Mouse (Mus musculus): ENCODE data around the gene Rps6ka3. TPM values are rescaled to one million over a fixed set of nuclear protein-coding genes. Genes with fewer than 3 reads are reported as not detected.
A peak's percentile ranks its signal among the peaks of the same experiment; 100 is the strongest.

Rps6ka3 gene
- 4.6 and 4.8 TPM in 2 replicates for polyA plus RNA-seq (2015; fragmentation: Nextera tagmentation; extraction: Ambion mirVana)

- H3K4me1 ChIP-seq, result no peaks in the 10 kb centered on the region
- H3K36me3 ChIP-seq, result no peaks in the 10 kb centered on the region
- H3K4me2 ChIP-seq (replicated peaks), result no peak within 1 kb of the TSS
- no peak within 1 kb of the TSS for H3K27ac ChIP-seq
- ATAC-seq (ENCODE audit: low FRiP score, low read depth), result no peak
- WGBS, result 92% methylated on average over 4 of the region's 4 CpGs
- H3K4me3 ChIP-seq, result no peak within 1 kb of the TSS
- H3K9ac ChIP-seq, result no peak within 1 kb of the TSS
- H3K27me3 ChIP-seq, result peaks cover 8% of the 10 kb centered on the region; the same call in 1 of the 2 replicates
- H3K9me3 ChIP-seq, result no peaks in the 10 kb centered on the region
Measured at GRCm38 (mm10) chrX:159210007-159210406, at the start of gene Rps6ka3. Gene Rps6ka3, plus strand, starts transcription at chrX:159210307.

- H3K4me3 ChIP-seq, result no peak overlapping the region
- H3K36me3 ChIP-seq, result no peaks in the 10 kb centered on the region
- H3K4me1 ChIP-seq, result no peaks in the 10 kb centered on the region
- H3K27ac ChIP-seq, result no peak overlapping the region
- H3K9ac ChIP-seq, result no peak overlapping the region
- WGBS, result 84% methylated on average over 2 of the region's 2 CpGs
- H3K9me3 ChIP-seq, result no peaks in the 10 kb centered on the region
- peaks cover 9% of the 10 kb centered on the region; the same call in 1 of the 2 replicates for H3K27me3 ChIP-seq
- ATAC-seq (ENCODE audit: low FRiP score, low read depth), result no peak
- H3K4me2 ChIP-seq (replicated peaks), result no peak overlapping the region
Measured at GRCm38 (mm10) chrX:159169200-159169599, 40.9 kb upstream of the Rps6ka3 start.

- no peaks in the 10 kb centered on the region for H3K36me3 ChIP-seq
- ATAC-seq (ENCODE audit: low FRiP score, low read depth), result no peak
- peaks cover 9% of the 10 kb centered on the region; the same call in 1 of the 2 replicates for H3K27me3 ChIP-seq
- no peaks in the 10 kb centered on the region for H3K4me1 ChIP-seq
- H3K4me3 ChIP-seq, result no peak overlapping the region
- no peak overlapping the region for H3K9ac ChIP-seq
- H3K9me3 ChIP-seq, result no peaks in the 10 kb centered on the region
- no peak overlapping the region for H3K27ac ChIP-seq
- WGBS, result 69% methylated on average over 2 of the region's 2 CpGs
- no peak overlapping the region for H3K4me2 ChIP-seq (replicated peaks)
Measured at GRCm38 (mm10) chrX:159171579-159171978, 38.5 kb upstream of the Rps6ka3 start.

GRCm38 (mm10) chrX:159191581-159191980, 18.5 kb upstream of the Rps6ka3 start:
- no peak for ATAC-seq (ENCODE audit: low FRiP score, low read depth)
- Histone ChIP-seq H3K36me3 (no peaks in the 10 kb centered on the region), H3K4me3 (no peak overlapping the region), H3K4me2 (replicated peaks) (no peak overlapping the region), H3K27me3 (peaks cover 13% of the 10 kb centered on the region), H3K9me3 (no peaks in the 10 kb centered on the region), H3K4me1 (no peaks in the 10 kb centered on the region), H3K27ac (no peak overlapping the region), H3K9ac (no peak overlapping the region)
- WGBS, result 78% methylated on average over 4 of the region's 4 CpGs

- no peak overlapping the region for H3K4me2 ChIP-seq (replicated peaks)
- no peaks in the 10 kb centered on the region for H3K4me1 ChIP-seq
- H3K9me3 ChIP-seq, result no peaks in the 10 kb centered on the region
- no peak overlapping the region for H3K4me3 ChIP-seq
- ATAC-seq (ENCODE audit: low FRiP score, low read depth), result no peak
- no peaks in the 10 kb centered on the region for H3K36me3 ChIP-seq
- no peak overlapping the region for H3K27ac ChIP-seq
- peaks cover 8% of the 10 kb centered on the region for H3K27me3 ChIP-seq
- no peak overlapping the region for H3K9ac ChIP-seq
Measured at GRCm38 (mm10) chrX:159199495-159199894, 10.6 kb upstream of the Rps6ka3 start.

GRCm38 (mm10) chrX:159200101-159200500, 10.0 kb upstream of the Rps6ka3 start:
- no peaks in the 10 kb centered on the region for H3K9me3 ChIP-seq
- no peak for ATAC-seq (ENCODE audit: low FRiP score, low read depth)
- H3K36me3 ChIP-seq, result no peaks in the 10 kb centered on the region
- H3K9ac ChIP-seq, result no peak overlapping the region
- no peak overlapping the region for H3K4me3 ChIP-seq
- H3K4me1 ChIP-seq, result no peaks in the 10 kb centered on the region
- no peak overlapping the region for H3K27ac ChIP-seq
- no peak overlapping the region for H3K4me2 ChIP-seq (replicated peaks)
- H3K27me3 ChIP-seq, result peaks cover 3% of the 10 kb centered on the region; the same call in 1 of the 2 replicates
- WGBS, result 71% methylated on average over 5 of the region's 5 CpGs

- H3K9ac ChIP-seq, result no peak overlapping the region
- 71% methylated on average over 5 of the region's 5 CpGs for WGBS
Measured at GRCm38 (mm10) chrX:159210892-159211583, 931 bp downstream of the Rps6ka3 start.

GRCm38 (mm10) chrX:159215253-159215652, 5.1 kb downstream of the Rps6ka3 start:
- Histone ChIP-seq H3K4me3 (no peak overlapping the region), H3K27me3 (peaks cover 10% of the 10 kb centered on the region; the same call in 1 of the 2 replicates), H3K4me1 (no peaks in the 10 kb centered on the region), H3K9me3 (no peaks in the 10 kb centered on the region), H3K36me3 (no peaks in the 10 kb centered on the region), H3K9ac (no peak overlapping the region), H3K4me2 (replicated peaks) (no peak overlapping the region), H3K27ac (no peak overlapping the region)
- WGBS, result 39% methylated on average over 3 of the region's 3 CpGs
- no peak for ATAC-seq (ENCODE audit: low FRiP score, low read depth)

More at GRCm38 (mm10) chrX:159210892-159211583, 931 bp downstream of the Rps6ka3 start:
- no peak for ATAC-seq (ENCODE audit: low FRiP score, low read depth)
- H3K4me2 ChIP-seq (replicated peaks), result no peak overlapping the region
- H3K27me3 ChIP-seq, result peaks cover 8% of the 10 kb centered on the region; the same call in 1 of the 2 replicates
- H3K27ac ChIP-seq, result no peak overlapping the region
- no peak overlapping the region for H3K4me3 ChIP-seq
- no peaks in the 10 kb centered on the region for H3K9me3 ChIP-seq
- no peaks in the 10 kb centered on the region for H3K4me1 ChIP-seq
- H3K36me3 ChIP-seq, result no peaks in the 10 kb centered on the region

- H3K36me3 ChIP-seq, result no peaks in the 10 kb centered on the region
- no peak for ATAC-seq (ENCODE audit: low FRiP score, low read depth)
- H3K4me2 ChIP-seq (replicated peaks), result no peak overlapping the region
- H3K27ac ChIP-seq, result no peak overlapping the region
- no peaks in the 10 kb centered on the region for H3K4me1 ChIP-seq
- 73% methylated on average over 3 of the region's 3 CpGs for WGBS
- H3K4me3 ChIP-seq, result no peak overlapping the region
- H3K9me3 ChIP-seq, result no peaks in the 10 kb centered on the region
- H3K27me3 ChIP-seq, result peaks cover 8% of the 10 kb centered on the region; the same call in 1 of the 2 replicates
- H3K9ac ChIP-seq, result no peak overlapping the region
Measured at GRCm38 (mm10) chrX:159222474-159222873, 12.4 kb downstream of the Rps6ka3 start.

- H3K27me3 ChIP-seq, result no peaks in the 10 kb centered on the region
- H3K9ac ChIP-seq, result no peak overlapping the region
- H3K27ac ChIP-seq, result no peak overlapping the region
- H3K4me2 ChIP-seq (replicated peaks), result no peak overlapping the region
- H3K4me3 ChIP-seq, result no peak overlapping the region
- H3K36me3 ChIP-seq, result no peaks in the 10 kb centered on the region
- 69% methylated on average over 1 of the region's 1 CpGs for WGBS
- no peak for ATAC-seq (ENCODE audit: low FRiP score, low read depth)
- no peaks in the 10 kb centered on the region for H3K9me3 ChIP-seq
- no peaks in the 10 kb centered on the region for H3K4me1 ChIP-seq
Measured at GRCm38 (mm10) chrX:159237275-159237674, 27.2 kb downstream of the Rps6ka3 start.

GRCm38 (mm10) chrX:159254001-159254884, 44.1 kb downstream of the Rps6ka3 start:
- peak overlapping the region; percentile 73; the same call in 1 of the 2 replicates for H3K27ac ChIP-seq
- H3K4me3 ChIP-seq, result peak overlapping the region; percentile 64
- H3K4me1 ChIP-seq, result peaks cover 4% of the 10 kb centered on the region; the same call in 1 of the 2 replicates
- peak overlapping the region; percentile 63 for H3K4me2 ChIP-seq (replicated peaks)
- H3K9ac ChIP-seq, result peak overlapping the region; percentile 45; the same call in 1 of the 2 replicates
- no peak for ATAC-seq (ENCODE audit: low FRiP score, low read depth)
- 27% methylated on average over 21 of the region's 27 CpGs for WGBS
- H3K27me3 ChIP-seq, result peaks cover 21% of the 10 kb centered on the region; the same call in 1 of the 2 replicates
- H3K36me3 ChIP-seq, result no peaks in the 10 kb centered on the region
- H3K9me3 ChIP-seq, result no peaks in the 10 kb centered on the region
